Mouse (Mus musculus): ENCODE measurements around the gene Rhbdd3.

Rhbdd3 gene

GRCm38 (mm10) chr11:5129035-5129480 is 30.3 kb downstream of the Rhbdd3 start:
- DNase-seq (ENCODE audit: low spot score in 2 of 2): no peak

DNA sequence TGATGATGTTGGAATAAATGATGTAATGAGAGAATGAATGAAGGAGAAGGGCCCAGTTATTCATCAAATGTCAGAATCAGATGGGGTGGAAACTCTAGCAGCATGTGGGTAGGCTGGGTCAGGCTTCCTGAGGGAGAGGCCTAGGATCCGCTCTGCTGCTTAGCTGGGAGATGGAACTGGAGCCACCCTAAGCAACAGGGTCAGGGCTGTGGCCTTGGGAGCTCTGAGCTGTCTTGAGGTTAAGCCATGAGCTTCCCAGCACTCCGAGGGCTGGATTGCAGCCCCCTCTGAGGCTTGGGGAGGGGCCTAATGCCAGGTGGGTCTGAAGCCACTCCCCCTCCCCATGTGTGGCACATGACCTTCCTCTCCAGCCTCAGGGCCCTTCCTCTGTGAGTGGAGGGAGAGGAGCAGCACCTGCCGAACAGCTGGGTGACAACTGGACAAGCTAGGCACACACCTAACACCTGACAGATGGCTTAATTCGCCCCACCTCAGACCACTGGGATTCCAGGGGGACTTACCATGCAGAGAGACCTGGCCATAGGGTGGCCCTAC is 31.5 kb downstream of the Rhbdd3 start:
- DNase-seq (ENCODE audit: low spot score in 2 of 2): no peak

GRCm38 (mm10) chr11:5132751-5133150 is 34.0 kb downstream of the Rhbdd3 start:
- no peak for DNase-seq (ENCODE audit: low spot score in 2 of 2)

DNA sequence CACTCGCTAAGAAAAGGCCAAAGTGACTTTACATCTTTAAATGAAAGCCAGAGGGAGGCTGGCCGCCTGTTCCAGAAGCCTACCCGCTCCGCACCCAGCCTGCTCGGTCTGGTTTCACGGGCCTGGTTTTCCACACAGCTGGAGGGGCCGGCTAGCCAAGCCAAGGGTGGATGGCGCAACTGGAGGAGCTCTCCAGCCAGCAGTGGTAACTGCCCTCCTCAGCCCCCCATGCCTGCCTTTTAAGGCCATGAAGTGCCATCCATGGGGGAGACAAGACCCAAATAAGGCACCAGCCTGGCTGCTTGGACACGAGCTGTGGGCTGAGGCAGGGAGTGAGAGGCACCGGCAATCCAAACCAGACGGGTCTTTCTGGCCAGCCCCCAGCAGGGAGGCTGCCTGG is 37.2 kb downstream of the Rhbdd3 start:
- DNase-seq (ENCODE audit: low spot score in 2 of 2): peak in 1 of 2 experiments; percentile 24

GRCm38 (mm10) chr11:5138642-5139041 is 39.9 kb downstream of the Rhbdd3 start:
- no peak for DNase-seq (ENCODE audit: low spot score in 2 of 2)

GRCm38 (mm10) chr11:5139372-5139771 is 40.6 kb downstream of the Rhbdd3 start:
- DNase-seq (ENCODE audit: low spot score in 2 of 2): no peak

DNA sequence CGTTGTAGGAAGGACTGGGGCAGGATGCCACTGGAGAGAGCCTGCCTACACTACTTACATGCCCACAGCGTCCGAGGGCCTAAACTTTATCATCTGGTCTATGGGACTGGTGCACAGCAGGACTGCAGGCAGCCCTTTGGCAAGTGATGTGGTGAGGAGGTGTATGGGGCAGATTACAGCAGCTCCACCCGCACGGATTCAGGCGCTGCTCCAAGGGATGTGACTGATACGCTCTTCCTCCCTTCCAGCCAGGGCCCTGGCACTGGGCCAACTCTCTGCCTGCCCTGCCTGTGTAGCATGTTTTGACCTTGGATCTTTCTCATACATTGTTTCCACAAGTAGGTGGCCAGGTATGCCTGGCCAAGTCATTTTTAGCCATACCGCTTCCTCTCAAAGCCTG is 41.9 kb downstream of the Rhbdd3 start:
- DNase-seq (ENCODE audit: low spot score in 2 of 2): peak; percentile 59 to 78

GRCm38 (mm10) chr11:5141252-5141651 is 42.5 kb downstream of the Rhbdd3 start:
- DNase-seq (ENCODE audit: low spot score in 2 of 2): peak; percentile 31 to 58

DNA sequence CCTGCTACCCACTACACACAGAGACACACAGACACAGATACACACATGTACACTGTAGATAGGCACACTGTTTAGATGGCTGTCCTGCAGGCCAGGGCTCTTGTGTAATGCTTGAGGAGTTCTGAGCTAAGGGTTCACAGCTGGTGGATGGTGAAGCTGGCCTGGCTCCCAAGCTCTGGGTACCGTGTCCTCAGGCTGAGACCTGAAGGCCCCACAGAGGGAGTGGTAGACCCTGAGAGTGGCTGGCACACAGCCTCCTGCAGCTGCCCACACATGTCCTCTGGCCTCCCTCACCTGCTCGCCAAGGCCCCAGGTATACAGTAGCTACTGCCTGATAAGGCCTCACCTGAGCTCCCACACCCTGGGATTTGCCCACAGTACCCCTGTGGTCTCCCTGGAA is 43.2 kb downstream of the Rhbdd3 start:
- no peak for DNase-seq (ENCODE audit: low spot score in 2 of 2)

DNA sequence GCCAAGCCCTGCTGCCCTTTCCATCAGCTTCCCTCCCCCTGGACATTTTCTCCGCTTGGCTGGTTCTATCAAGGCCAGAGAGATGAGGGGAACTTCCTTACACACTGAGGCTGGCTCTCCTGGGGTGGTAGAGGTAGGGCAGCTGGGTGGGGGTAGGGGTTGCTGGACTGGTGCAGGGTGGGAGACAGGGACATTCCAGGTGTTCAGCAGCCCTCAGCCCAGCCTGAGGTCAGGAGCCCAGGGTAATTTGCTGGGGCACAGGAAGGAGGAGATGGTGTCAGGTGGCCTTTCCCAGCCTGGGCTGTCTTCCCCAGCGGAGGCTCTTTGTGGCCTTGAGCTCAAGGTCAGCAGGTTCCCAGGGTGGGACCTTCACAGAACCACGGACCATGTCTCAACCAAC is 46.9 kb downstream of the Rhbdd3 start:
- DNase-seq (ENCODE audit: low spot score in 2 of 2): no peak

GRCm38 (mm10) chr11:5149249-5149648 is 50.5 kb downstream of the Rhbdd3 start:
- DNase-seq (ENCODE audit: low spot score in 2 of 2): no peak

GRCm38 (mm10) chr11:5149955-5150354 is 51.2 kb downstream of the Rhbdd3 start:
- no peak for DNase-seq (ENCODE audit: low spot score in 2 of 2)

GRCm38 (mm10) chr11:5150416-5151246 is 51.9 kb downstream of the Rhbdd3 start:
- no peak for DNase-seq (ENCODE audit: low spot score in 2 of 2)

DNA sequence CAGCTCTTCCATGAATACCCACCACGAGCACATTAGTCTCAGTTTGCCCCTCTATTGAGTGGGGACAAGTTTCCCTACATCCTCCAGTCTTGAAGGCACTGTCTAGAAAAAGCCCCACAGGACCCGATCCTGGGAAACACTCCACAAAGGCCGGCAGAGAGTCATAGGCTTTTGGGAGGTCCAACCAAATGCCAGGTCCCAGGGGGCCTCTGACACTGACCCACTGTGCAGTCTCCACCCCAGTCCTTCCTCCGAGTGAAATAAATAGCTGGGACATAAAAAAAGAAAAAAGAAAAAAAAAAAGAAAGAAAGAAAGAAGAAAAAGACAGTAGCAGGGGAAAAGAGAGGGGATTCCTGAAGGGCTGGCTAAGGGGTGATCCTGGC is 52.5 kb downstream of the Rhbdd3 start:
- peak in 1 of 2 experiments; percentile 41 for DNase-seq (ENCODE audit: low spot score in 2 of 2)

- DNase-seq (ENCODE audit: low spot score in 2 of 2): no peak
Observed at GRCm38 (mm10) chr11:5151680-5152337, 53.1 kb downstream of the Rhbdd3 start, which contains the start of gene Emid1. Gene Emid1, minus strand, starts transcription at chr11:5152257.

DNA sequence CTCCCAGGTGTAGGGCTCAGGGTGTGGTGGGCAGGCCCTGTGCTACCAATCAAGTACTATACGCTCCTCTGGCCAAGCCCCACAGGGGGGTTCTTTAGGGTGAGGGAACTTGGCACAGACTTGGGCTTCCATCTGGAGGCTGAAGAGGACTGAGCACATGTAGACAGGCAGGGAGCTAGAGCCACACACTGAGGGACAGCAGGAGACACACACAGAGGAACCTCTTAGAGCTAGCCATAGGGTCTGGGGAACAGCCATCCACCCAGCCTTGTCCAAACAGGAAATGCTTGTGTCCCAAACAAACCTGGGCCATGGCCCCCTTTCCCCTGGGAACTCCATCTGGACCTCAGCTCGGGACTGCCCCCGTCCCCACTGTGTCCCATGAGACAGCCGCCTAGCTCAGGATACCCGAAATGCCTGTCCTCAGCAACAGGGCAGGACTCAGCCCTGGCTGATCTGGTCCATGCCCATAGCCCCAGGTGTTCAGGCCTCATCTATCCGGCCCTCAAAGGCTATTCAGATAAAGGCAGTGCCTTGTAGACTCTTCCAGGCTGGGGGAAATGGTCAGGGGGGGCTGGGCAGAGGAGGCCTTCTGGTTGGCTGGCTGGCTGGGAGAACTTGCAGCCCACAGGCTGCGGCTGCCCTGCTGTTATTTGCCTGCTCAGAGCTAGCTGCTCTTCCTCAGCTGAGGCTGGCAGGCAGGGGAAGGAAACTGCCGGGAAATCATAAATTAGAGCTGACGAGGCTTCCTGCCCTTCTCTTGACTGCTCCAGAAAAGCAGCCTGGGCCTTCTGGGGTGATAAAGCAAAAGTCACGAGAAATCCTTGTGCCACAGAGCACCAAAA is 56.5 kb downstream of the Rhbdd3 start:
- DNase-seq (ENCODE audit: low spot score in 2 of 2): peak; percentile 27 to 55

Measured in heart, adult 9 months (tissue).